Mouse (Mus musculus) midbrain, postnatal 0 days (tissue): ENCODE results near the gene March10. TPM values are rescaled to one million over a fixed set of nuclear protein-coding genes. Genes with fewer than 3 reads are reported as not detected.

Source experiments
- ATAC-seq: fragments of 200-750 bp; cut with Nextera tagmentation; 2 replicates; pipeline ENCODE4 v1.8.0; 2017; ENCODE audit warnings: moderate number of reproducible peaks, mild to moderate bottlenecking, moderate TSS enrichment, moderate library complexity; ENCODE audit not compliant: low FRiP score
- DNase-seq: peaks from one replicate; pipeline ENCODE4 v3.0.0-alpha.2; 2015; ENCODE audit warnings: low spot score
- H3K27ac ChIP-seq: fragments of 300-500 bp; sonication (generic); 2 replicates; pipeline ENCODE4 v1.5.1; 2014; ENCODE audit warnings: low read depth, mild to moderate bottlenecking, low read length, mixed read lengths
- H3K27me3 ChIP-seq: fragments of 300-500 bp; sonication (generic); 2 replicates; pipeline ENCODE4 v1.6.1; 2014; ENCODE audit warnings: low read length, control low read depth, mixed read lengths; ENCODE audit not compliant: insufficient read depth
- H3K36me3 ChIP-seq: fragments of 300-500 bp; sonication (generic); 2 replicates; pipeline ENCODE4 v1.6.1; 2014; ENCODE audit warnings: low read length, control low read depth, mixed read lengths; ENCODE audit not compliant: insufficient read depth
- H3K4me1 ChIP-seq: fragments of 300-500 bp; sonication (generic); 2 replicates; pipeline ENCODE4 v1.6.1; 2014; ENCODE audit warnings: mild to moderate bottlenecking, control low read depth, antibody characterized with exemption, low read length, mixed read lengths; ENCODE audit not compliant: insufficient read depth
- H3K4me2 ChIP-seq: fragments of 300-500 bp; sonication (generic); 2 replicates; pipeline ENCODE4 v1.6.1; 2014; ENCODE audit warnings: low read depth, mild to moderate bottlenecking, low read length, mixed read lengths; ENCODE audit not compliant: poor library complexity, severe bottlenecking
- H3K4me3 ChIP-seq: fragments of 300-500 bp; sonication (generic); 2 replicates; pipeline ENCODE4 v1.5.1; 2014; ENCODE audit warnings: low read depth, mild to moderate bottlenecking, low read length, moderate library complexity
- H3K9ac ChIP-seq: fragments of 300-500 bp; sonication (generic); replicated peaks from 2 replicates; pipeline ENCODE4 v1.6.1; 2014; ENCODE audit warnings: mild to moderate bottlenecking, low read length, moderate library complexity, mixed read lengths; ENCODE audit not compliant: poor library complexity, severe bottlenecking
- H3K9me3 ChIP-seq: fragments of 300-500 bp; sonication (generic); 2 replicates; pipeline ENCODE4 v1.6.1; 2016; ENCODE audit warnings: low read length, control low read depth
- CTCF ChIP-seq: IDR thresholded peaks from 2 replicates; pipeline ENCODE4 v1.5.1; 2016; ENCODE audit warnings: antibody characterized with exemption, mild to moderate bottlenecking
- WGBS: fragments of 180-500 bp; shearing (Covaris S2); extraction: QIAGEN DNeasy Blood & Tissue Kit; methylation state at CpG from one replicate; pipeline ENCODE4 v1.1.7; 2014; 5-methylcytosine and 5-hydroxymethylcytosine counted together
- polyA plus RNA-seq: library from polyadenylated mRNA; unstranded; fragments of >200 nt; fragmentation: Nextera tagmentation; extraction: Ambion mirVana; gene quantifications from 2 replicates; pipeline ENCODE4 v1.2.1, GENCODE M21; 2015
- total RNA-seq: library from RNA; depleted of rRNA; stranded (reverse); fragments of >200 nt; gene quantifications from 2 replicates; pipeline ENCODE4 v1.2.3, GENCODE M21; 2014

March10 gene
- total and polyA plus RNA-seq, 2 experiments from 2014 or later: 0.69 to 0.77 TPM

DNA sequence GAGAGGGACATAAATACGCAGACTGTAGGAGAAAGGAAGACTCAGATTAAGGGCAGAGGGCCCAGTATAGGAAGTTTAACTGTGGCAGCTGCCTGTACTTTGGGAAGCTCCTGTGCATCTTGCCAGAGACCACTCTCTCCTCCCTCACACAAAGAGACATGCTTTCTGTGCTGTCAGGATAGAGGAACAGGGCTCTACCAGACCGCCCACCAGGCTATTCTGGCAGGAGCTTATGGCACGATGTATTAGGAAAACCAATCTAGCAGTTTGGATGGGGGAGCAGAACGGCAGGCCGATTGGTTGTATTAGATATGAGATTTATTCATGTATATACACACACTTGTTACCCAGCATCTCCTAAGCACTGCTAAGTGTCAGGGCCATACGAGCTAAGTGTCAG lies 138.8 kb downstream of the March10 start:
- H3K9me3 ChIP-seq: no peaks in the 10 kb centered on the region
- H3K36me3 ChIP-seq: no peaks in the 10 kb centered on the region
- DNase-seq: no peak
- no peaks in the 10 kb centered on the region for H3K27me3 ChIP-seq
- no peak overlapping the region for H3K4me3 ChIP-seq
- H3K4me1 ChIP-seq: peaks cover 3% of the 10 kb centered on the region
- WGBS: 91% methylated on average over 6 of the region's 6 CpGs
- H3K9ac ChIP-seq: no peak overlapping the region
- no peak for ATAC-seq
- H3K4me2 ChIP-seq: no peak overlapping the region
- TF ChIP-seq CTCF: no peak
- H3K27ac ChIP-seq: no peak overlapping the region

DNA sequence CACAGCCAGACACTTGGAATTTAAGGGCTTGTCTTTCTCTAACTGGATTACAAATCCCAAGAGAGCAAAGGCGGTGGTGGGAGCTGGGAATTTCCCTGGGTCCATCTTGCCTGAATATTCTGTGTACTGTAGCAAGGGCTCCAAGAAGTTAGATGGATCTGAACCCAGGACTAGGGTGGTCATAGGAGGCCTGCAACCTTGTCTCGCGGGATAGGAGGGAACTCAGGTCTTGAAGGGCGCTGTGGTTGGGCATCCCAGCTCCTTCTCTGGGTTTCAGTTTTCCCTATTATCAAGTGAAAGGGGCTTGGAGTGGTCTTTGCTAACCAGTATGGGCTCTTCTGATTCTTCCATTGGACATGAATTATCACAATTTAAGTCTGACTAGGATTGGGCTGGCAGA lies 140.4 kb downstream of the March10 start:
- no peak for ATAC-seq
- DNase-seq: no peak

DNA sequence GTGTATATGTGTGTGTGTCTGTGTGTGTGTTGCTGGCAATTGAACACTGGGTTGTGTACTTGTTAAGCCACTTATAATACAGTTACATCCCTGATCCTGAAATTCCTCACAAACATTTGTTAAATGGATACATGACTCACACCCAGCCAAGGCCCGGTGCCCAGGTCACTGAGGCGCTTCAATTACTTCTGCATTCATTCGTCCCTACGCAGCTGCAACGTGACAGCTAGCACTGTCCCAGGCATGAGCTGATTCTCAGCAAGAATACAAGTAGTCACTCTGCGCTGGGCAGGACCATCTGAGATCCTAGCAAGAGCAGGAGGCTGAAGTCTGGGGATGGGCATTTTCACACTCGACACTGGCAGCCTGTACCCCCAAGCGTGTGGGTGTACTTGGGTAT lies 141.2 kb downstream of the March10 start:
- no peaks in the 10 kb centered on the region for H3K9me3 ChIP-seq
- no peak for ATAC-seq
- peaks cover 7% of the 10 kb centered on the region for H3K4me1 ChIP-seq
- no peak overlapping the region for H3K9ac ChIP-seq
- no peak for TF ChIP-seq CTCF
- no peaks in the 10 kb centered on the region for H3K36me3 ChIP-seq
- no peak for DNase-seq
- 74% methylated on average over 8 of the region's 8 CpGs for whole genome bisulfite sequencing
- no peak overlapping the region for H3K4me2 ChIP-seq
- H3K4me3 ChIP-seq: no peak overlapping the region
- H3K27me3 ChIP-seq: no peaks in the 10 kb centered on the region
- no peak overlapping the region for H3K27ac ChIP-seq

More for the DNA sequence above, 140.4 kb downstream of the March10 start:
- H3K4me1 ChIP-seq: peaks cover 7% of the 10 kb centered on the region
- H3K9ac ChIP-seq: no peak overlapping the region
- WGBS: 95% methylated on average over 4 of the region's 4 CpGs
- no peak overlapping the region for H3K4me2 ChIP-seq
- H3K9me3 ChIP-seq: no peaks in the 10 kb centered on the region
- H3K27me3 ChIP-seq: no peaks in the 10 kb centered on the region
- H3K27ac ChIP-seq: no peak overlapping the region
- H3K4me3 ChIP-seq: no peak overlapping the region
- H3K36me3 ChIP-seq: no peaks in the 10 kb centered on the region
- no peak for TF ChIP-seq CTCF

DNA sequence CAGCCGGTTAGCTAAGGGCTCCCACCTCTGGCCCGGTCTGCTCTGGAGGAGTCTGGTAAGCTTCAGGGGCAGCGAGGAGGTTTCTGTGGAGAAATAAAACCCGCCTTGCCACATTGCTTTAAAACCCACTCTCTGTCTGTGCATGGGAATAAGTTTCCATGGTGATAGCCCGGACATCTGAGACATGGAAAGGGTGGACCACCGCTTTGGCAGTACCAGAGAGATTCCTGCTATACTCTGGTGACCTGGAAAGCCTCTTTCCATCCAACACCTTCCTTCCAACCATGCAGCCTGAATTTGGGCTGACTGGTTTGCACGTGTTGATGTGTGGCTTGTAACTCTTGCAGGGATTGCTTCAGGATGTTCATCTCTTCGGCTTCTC lies 142.9 kb downstream of the March10 start:
- no peak for TF ChIP-seq CTCF
- Histone ChIP-seq H3K9me3 (no peaks in the 10 kb centered on the region), H3K4me3 (no peak overlapping the region), H3K36me3 (no peaks in the 10 kb centered on the region), H3K27me3 (no peaks in the 10 kb centered on the region), H3K9ac (no peak overlapping the region), H3K4me1 (peaks cover 7% of the 10 kb centered on the region), H3K4me2 (no peak overlapping the region), H3K27ac (peak overlapping the region; percentile 57)
- WGBS: 14% methylated on average over 8 of the region's 8 CpGs
- ATAC-seq (no peak), DNase-seq (no peak)

DNA sequence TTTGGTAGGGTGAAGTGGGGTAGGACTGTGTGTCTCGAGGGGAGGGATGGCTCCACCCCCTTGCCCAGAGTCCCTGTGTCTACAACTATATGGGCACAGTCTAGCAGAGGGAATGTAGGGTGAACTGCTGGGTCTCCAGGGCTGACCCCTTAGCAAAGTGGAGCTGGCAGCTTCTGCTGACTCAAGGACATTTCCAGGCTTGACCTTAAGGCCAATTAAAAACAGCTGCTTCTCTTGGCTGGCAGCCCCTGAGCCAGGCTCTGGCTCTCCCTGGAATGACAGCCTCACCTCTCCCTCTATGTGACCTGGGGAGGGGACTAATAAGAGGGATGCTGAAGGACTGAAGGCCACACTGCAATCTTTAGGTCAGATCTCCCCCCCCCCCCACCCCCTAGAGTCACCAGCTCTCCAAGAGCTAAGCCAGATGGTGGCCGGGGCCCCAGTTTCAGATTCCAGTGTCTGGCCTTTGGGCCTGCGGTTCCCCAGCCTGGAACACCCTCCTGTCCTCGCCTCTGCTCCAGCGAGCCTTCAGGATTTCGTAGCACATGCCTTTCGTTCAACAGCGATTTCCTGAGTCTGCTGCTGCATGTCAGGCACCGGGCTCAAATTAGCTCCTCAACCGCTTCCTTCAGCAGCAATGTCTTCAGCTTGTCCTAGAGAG lies 143.4 kb downstream of the March10 start:
- Histone ChIP-seq H3K27ac (peak overlapping the region; percentile 57), H3K27me3 (no peaks in the 10 kb centered on the region), H3K36me3 (no peaks in the 10 kb centered on the region), H3K4me3 (no peak overlapping the region), H3K4me1 (peaks cover 7% of the 10 kb centered on the region), H3K9ac (no peak overlapping the region), H3K4me2 (no peak overlapping the region), H3K9me3 (no peaks in the 10 kb centered on the region)
- no peak for TF ChIP-seq CTCF
- no peak for ATAC-seq
- 24% methylated on average over 10 of the region's 10 CpGs for whole genome bisulfite sequencing
- DNase-seq: peak; percentile 15

DNA sequence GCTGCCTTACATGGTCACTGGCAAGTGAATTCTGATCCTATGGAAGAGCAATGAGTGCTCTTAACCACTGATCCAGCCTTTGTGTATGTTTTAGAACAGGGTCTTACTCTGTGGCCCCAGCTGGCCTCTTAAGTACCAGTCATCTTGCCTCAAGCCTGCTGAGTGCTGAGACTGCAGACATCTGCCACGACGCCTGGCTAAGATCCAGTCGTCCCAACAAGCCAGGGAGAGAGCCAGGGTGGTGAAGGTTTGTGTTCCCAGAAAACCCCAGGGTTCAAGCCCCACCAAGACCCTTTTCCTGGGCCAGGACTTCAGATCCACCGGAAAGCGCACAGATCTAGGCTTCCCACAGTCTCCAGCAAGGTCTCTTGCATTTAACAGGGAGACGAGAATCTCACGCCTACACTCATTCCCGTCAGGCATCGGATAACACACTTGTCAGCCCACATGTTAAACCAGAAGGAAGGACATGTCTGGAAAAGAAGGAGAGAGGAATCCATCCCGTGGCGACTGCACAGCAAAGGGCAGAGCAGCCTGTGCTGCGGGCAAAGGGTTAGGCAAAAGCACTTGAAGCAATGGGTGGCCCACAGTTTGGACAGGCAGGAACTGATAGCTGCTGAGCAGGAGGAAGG lies 144.1 kb downstream of the March10 start:
- TF ChIP-seq CTCF: no peak
- peak; percentile 54 for DNase-seq
- no peak for ATAC-seq
- no peak overlapping the region for H3K4me3 ChIP-seq
- H3K4me2 ChIP-seq: no peak overlapping the region
- no peaks in the 10 kb centered on the region for H3K36me3 ChIP-seq
- H3K9ac ChIP-seq: no peak overlapping the region
- no peaks in the 10 kb centered on the region for H3K9me3 ChIP-seq
- 62% methylated on average over 12 of the region's 12 CpGs for WGBS
- peaks cover 7% of the 10 kb centered on the region for H3K4me1 ChIP-seq
- H3K27me3 ChIP-seq: no peaks in the 10 kb centered on the region
- H3K27ac ChIP-seq: peak overlapping the region; percentile 57; the same call in 1 of the 2 replicates
